Comparison of ENCODE assay signal across 10 mouse cellular contexts in genomic region chr17:43630427-43630760, GRCm38 (mm10). TPM values are rescaled to one million over a fixed set of nuclear protein-coding genes. Genes with fewer than 3 reads are reported as not detected.
DNase-seq lines count a peak whose midpoint lies in the region; ATAC-seq and TF ChIP-seq lines count a peak whose summit lies in the region.
"Had no signal": no experiment of that assay in that cellular context is flagged by ENCODE, and none has a peak within 500 bp of the region (broad histone marks: within the 10 kb centered on the region; RNA-seq: fewer than 3 reads in every experiment).

No protein-coding gene starts in this region.

- H3K4me3 ChIP-seq in heart, postnatal 0 days (ENCODE audit: low read depth, low read length), result peak overlapping the region; percentile 39
- H3K4me3 ChIP-seq in hindbrain, embryonic 12.5 days, result peak overlapping the region; percentile 42
- peak overlapping the region; percentile 46 for H3K4me3 ChIP-seq in midbrain, embryonic 12.5 days
- H3K4me3 ChIP-seq: erythroblast, embryonic 14.5 days had no signal

- peaks cover 8% of the 10 kb centered on the region; the same call in 1 of the 2 replicates for H3K4me1 ChIP-seq in heart, postnatal 0 days (ENCODE audit: control insufficient read depth, insufficient read depth)
- H3K4me1 ChIP-seq in hindbrain, embryonic 12.5 days, result peaks cover 13% of the 10 kb centered on the region
- peaks cover 14% of the 10 kb centered on the region for H3K4me1 ChIP-seq in midbrain, embryonic 12.5 days

- no peak for TF ChIP-seq EP300 in heart, postnatal 0 days (IDR thresholded peaks at IDR 0.05; ENCODE audit: low read depth)

- 51% methylated on average over 13 of the region's 13 CpGs for WGBS in heart, postnatal 0 days
- WGBS in hindbrain, embryonic 12.5 days, result 42% methylated on average over 13 of the region's 13 CpGs
- 43% methylated on average over 13 of the region's 13 CpGs for WGBS in midbrain, embryonic 12.5 days

- TF ChIP-seq POLR2A in brain, embryonic 14.5 days (IDR thresholded peaks at IDR 0.05; ENCODE audit: borderline replicate concordance, extremely low read depth, insufficient read depth, insufficient read length, poor library complexity, severe bottlenecking), result no peak

- no peaks in the 10 kb centered on the region for H3K36me3 ChIP-seq in heart, postnatal 0 days (replicated peaks; ENCODE audit: control insufficient read depth, insufficient read depth, low read length)
- H3K36me3 ChIP-seq in hindbrain, embryonic 12.5 days, result no peaks in the 10 kb centered on the region
- H3K36me3 ChIP-seq in midbrain, embryonic 12.5 days, result no peaks in the 10 kb centered on the region

- peak; percentile 11; the same call in 1 of the 2 replicates for ATAC-seq in heart, postnatal 0 days (ENCODE audit: insufficient read depth, low read depth)
- ATAC-seq in hindbrain, embryonic 12.5 days (ENCODE audit: low FRiP score), result no peak
- ATAC-seq in midbrain, embryonic 12.5 days (ENCODE audit: low FRiP score, low read depth), result peak; percentile 16; the same call in 1 of the 2 replicates
- no peak for ATAC-seq in cerebellum, adult (ENCODE audit: insufficient number of reproducible peaks, low FRiP score, low TSS enrichment)

- H3K27me3 ChIP-seq in heart, postnatal 0 days (ENCODE audit: control insufficient read depth, insufficient read depth, low read length), result peaks cover 43% of the 10 kb centered on the region
- H3K27me3 ChIP-seq in hindbrain, embryonic 12.5 days, result peaks cover 41% of the 10 kb centered on the region
- peaks cover 51% of the 10 kb centered on the region for H3K27me3 ChIP-seq in midbrain, embryonic 12.5 days

- H3K9ac ChIP-seq in heart, postnatal 0 days (replicated peaks; ENCODE audit: low read depth, low read length), result no peak overlapping the region
- H3K9ac ChIP-seq in hindbrain, embryonic 12.5 days, result peak overlapping the region; percentile 32; the same call in 1 of the 2 replicates
- H3K9ac ChIP-seq in midbrain, embryonic 12.5 days (replicated peaks), result peak overlapping the region; percentile 47; the same call in 1 of the 2 replicates

- no peak for DNase-seq in heart, postnatal 0 days (ENCODE audit: low spot score)
- no peak for DNase-seq in heart, adult 18-20 months
- DNase-seq in brain, embryonic 14.5 days (ENCODE audit: low read depth), result peak; percentile 32
- no peak for DNase-seq in adrenal gland, postnatal 14 days
- DNase-seq in c-Kit-positive CD71-positive TER-119-positive erythroid progenitor cells, embryonic 14.5 days (ENCODE audit: low spot score), result no peak
- DNase-seq: thymus, postnatal 36 days had no signal

- no peaks in the 10 kb centered on the region for H3K9me3 ChIP-seq in heart, postnatal 0 days (replicated peaks; ENCODE audit: control insufficient read depth, low read length)
- H3K9me3 ChIP-seq in hindbrain, embryonic 12.5 days (replicated peaks), result no peaks in the 10 kb centered on the region
- H3K9me3 ChIP-seq in midbrain, embryonic 12.5 days, result no peaks in the 10 kb centered on the region

- no peak overlapping the region for H3K27ac ChIP-seq in heart, postnatal 0 days (ENCODE audit: low read depth)
- no peak overlapping the region for H3K27ac ChIP-seq in hindbrain, embryonic 12.5 days
- H3K27ac ChIP-seq in midbrain, embryonic 12.5 days (replicated peaks), result no peak overlapping the region

- TF ChIP-seq CTCF in heart, postnatal 0 days (IDR thresholded peaks at IDR 0.05; ENCODE audit: low read depth), result no peak
- TF ChIP-seq CTCF in brain, embryonic 14.5 days (IDR thresholded peaks at IDR 0.05; ENCODE audit: borderline replicate concordance, extremely low read depth, insufficient read depth, insufficient read length), result no peak

- H3K4me2 ChIP-seq in heart, postnatal 0 days (ENCODE audit: low read depth, low read length), result peak overlapping the region; percentile 58
- H3K4me2 ChIP-seq in hindbrain, embryonic 12.5 days (replicated peaks), result peak overlapping the region; percentile 76
- H3K4me2 ChIP-seq in midbrain, embryonic 12.5 days (replicated peaks), result peak overlapping the region; percentile 74

RNA-seq across cellular contexts. Expression of gene Tdrd6, which starts 0.3 kb away (rescaled TPM):
- not detected in 2 replicates for total RNA-seq in heart, postnatal 0 days (2014; rRNA removed; ENCODE audit: low replicate concordance)
- polyA plus RNA-seq in heart, postnatal 0 days (2015; fragmentation: Nextera tagmentation; extraction: Ambion mirVana), result 0.11 TPM in 1 of 2 replicates, not detected in the other
- not detected for total RNA-seq in heart, adult 18-20 months (2021)
- 0.83 and 1.6 TPM in 2 replicates for polyA plus RNA-seq in brain, embryonic 14.5 days (2012; rRNA removed)
- polyA plus RNA-seq in hindbrain, embryonic 12.5 days (2016; fragmentation: Nextera tagmentation; extraction: Ambion mirVana), result 0.05 and 0.47 TPM in 2 replicates
- 0.26 TPM in 1 of 2 replicates, not detected in the other for polyA plus RNA-seq in midbrain, embryonic 12.5 days (2016; fragmentation: Nextera tagmentation; extraction: Ambion mirVana)
- total RNA-seq in adrenal gland, postnatal 14 days (2021), result not detected in 2 replicates
- polyA plus RNA-seq: erythroblast, embryonic 14.5 days had no signal

RNA-seq across cellular contexts. Expression of gene Slc25a27, which starts 36.6 kb away (rescaled TPM):
- total RNA-seq in heart, postnatal 0 days (2014; rRNA removed; ENCODE audit: low replicate concordance), result 2.4 and 7.9 TPM in 2 replicates
- polyA plus RNA-seq in heart, postnatal 0 days (2015; fragmentation: Nextera tagmentation; extraction: Ambion mirVana), result 7.8 and 10.9 TPM in 2 replicates
- 1 to 10 TPM; 1.7 to 3.2 TPM for total RNA-seq in heart, adult 18-20 months (2021)
- 66.5 and 70.7 TPM in 2 replicates for polyA plus RNA-seq in brain, embryonic 14.5 days (2012; rRNA removed)
- polyA plus RNA-seq in hindbrain, embryonic 12.5 days (2016; fragmentation: Nextera tagmentation; extraction: Ambion mirVana), result 80.4 and 90.0 TPM in 2 replicates
- 92.4 and 93.9 TPM in 2 replicates for polyA plus RNA-seq in midbrain, embryonic 12.5 days (2016; fragmentation: Nextera tagmentation; extraction: Ambion mirVana)
- total RNA-seq in adrenal gland, postnatal 14 days (2021), result 3.1 and 4.6 TPM in 2 replicates
- polyA plus RNA-seq: erythroblast, embryonic 14.5 days had no signal

RNA-seq across cellular contexts. Expression of gene Cyp39a1, which starts 36.8 kb away (rescaled TPM):
- 7.0 and 8.3 TPM in 2 replicates for total RNA-seq in heart, postnatal 0 days (2014; rRNA removed; ENCODE audit: low replicate concordance)
- 39.5 and 43.7 TPM in 2 replicates for polyA plus RNA-seq in heart, postnatal 0 days (2015; fragmentation: Nextera tagmentation; extraction: Ambion mirVana)
- total RNA-seq in heart, adult 18-20 months (2021), result 1 to 10 TPM; 4.5 to 4.6 TPM
- polyA plus RNA-seq in brain, embryonic 14.5 days (2012; rRNA removed), result 5.3 and 5.5 TPM in 2 replicates
- 27.2 and 29.4 TPM in 2 replicates for polyA plus RNA-seq in hindbrain, embryonic 12.5 days (2016; fragmentation: Nextera tagmentation; extraction: Ambion mirVana)
- polyA plus RNA-seq in midbrain, embryonic 12.5 days (2016; fragmentation: Nextera tagmentation; extraction: Ambion mirVana), result 31.4 and 34.3 TPM in 2 replicates
- 6.3 and 12.3 TPM in 2 replicates for total RNA-seq in adrenal gland, postnatal 14 days (2021)
- polyA plus RNA-seq: erythroblast, embryonic 14.5 days had no signal

Comparison
In these comparisons a context has a peak if more than half of its experiments do, and no peak if none do; other contexts are left out.
1. ATAC-seq: peak in heart, postnatal 0 days (single experiment) and midbrain, embryonic 12.5 days (single experiment); none in hindbrain, embryonic 12.5 days (single experiment) and cerebellum, adult (single experiment).
2. Peak in every context shown above with its lines, with median percentiles within 50 percentile points of each other: H3K4me2 ChIP-seq and H3K4me3 ChIP-seq.